Mouse (Mus musculus): ENCODE data around the gene Olfr318. TPM values are rescaled to one million over a fixed set of nuclear protein-coding genes. Genes with fewer than 3 reads are reported as not detected.
"Not testable (repeated sequence)": the region's sequence is repeated elsewhere in the genome, so short reads cannot be mapped to it uniquely, and the experiment has no call there.

The Olfr318 gene
- not detected for total RNA-seq (2021)

DNA sequence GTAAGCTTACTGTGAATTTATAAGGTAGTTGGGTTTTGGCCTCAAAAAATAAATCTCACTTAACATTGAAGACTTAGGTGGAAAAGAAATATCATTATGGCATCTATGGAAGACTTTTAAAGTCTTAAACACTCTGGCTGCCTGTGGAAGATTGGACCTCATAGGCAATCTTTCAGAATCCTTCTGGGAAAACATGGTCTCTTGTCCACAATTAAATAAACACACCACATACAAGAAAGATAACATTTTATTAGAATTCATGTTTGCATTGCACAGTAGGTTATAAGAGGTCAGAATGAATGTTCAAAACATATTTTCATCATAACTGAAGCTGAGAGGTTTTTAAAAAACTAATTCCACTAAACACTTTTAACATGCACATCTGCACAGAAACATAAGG is at the start of gene Olfr318:
Gene Olfr318 (minus strand): TSS at position 101 of the 400 bp plus-strand sequence.
- no peak for DNase-seq

DNA sequence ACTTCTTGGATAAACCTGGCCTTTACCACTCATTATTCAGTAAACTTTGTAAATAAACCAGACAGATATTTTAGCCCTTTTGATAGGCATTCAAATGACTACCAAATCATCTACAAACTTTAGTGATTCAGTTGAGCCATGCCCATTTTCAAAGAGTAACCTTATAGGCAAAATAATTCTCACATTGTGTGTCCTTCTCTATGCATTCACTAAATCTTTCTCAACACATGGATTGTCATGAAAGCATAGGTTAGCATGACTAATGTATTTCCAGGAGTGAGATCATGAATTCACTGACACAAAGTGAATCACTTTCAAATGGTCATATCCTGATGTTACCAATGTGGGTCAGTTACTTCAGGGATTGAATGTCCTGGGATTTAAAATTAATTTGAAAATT is 49.1 kb upstream of the Olfr318 start, which contains the start of gene Olfr315:
Gene Olfr315 (plus strand): TSS at position 301 of the 400 bp plus-strand sequence.
- no peak for DNase-seq

DNA sequence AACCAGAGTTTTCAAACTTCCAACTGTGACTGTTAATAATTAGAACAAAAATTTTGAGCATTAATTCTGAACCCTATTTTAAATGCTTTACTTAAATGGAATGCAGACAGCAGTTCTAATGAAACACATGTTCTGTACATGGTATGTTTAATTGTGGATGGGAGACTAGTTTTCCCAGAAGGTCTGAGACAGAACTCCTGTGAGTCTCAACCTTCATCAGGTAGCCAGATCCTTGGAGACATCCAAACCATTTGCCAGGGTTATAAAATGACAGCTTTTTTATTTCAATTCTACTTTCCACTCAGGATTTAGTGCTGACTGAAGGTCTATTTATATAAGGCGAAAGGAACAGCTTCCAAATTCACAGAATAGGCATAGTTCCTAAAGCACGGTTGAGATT is 28.6 kb upstream of the Olfr318 start, which contains the start of gene Olfr316:
Gene Olfr316 (plus strand): TSS at position 301 of the 400 bp plus-strand sequence.
- DNase-seq = no peak

DNA sequence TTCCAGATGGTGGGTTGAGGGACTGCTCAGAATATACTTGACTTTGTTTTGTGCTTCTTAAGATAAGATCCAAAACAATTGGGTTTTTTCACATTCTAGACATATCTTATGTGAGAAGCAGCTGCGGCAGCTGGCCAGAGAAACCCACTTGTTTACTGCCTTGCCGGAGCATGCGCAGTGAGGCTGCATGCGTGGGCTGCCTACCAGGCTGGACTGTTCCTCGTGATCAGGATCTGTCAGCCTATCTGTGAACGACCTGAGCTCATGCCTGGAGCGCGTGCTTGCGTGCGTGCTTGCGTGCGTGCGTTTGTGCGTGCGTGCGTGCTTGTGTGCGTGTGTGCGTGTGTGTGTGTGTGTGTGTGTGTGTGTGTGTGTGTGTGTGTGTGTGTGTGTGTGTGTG is 27.3 kb upstream of the Olfr318 start:
- DNase-seq = not testable (repeated sequence)

DNA sequence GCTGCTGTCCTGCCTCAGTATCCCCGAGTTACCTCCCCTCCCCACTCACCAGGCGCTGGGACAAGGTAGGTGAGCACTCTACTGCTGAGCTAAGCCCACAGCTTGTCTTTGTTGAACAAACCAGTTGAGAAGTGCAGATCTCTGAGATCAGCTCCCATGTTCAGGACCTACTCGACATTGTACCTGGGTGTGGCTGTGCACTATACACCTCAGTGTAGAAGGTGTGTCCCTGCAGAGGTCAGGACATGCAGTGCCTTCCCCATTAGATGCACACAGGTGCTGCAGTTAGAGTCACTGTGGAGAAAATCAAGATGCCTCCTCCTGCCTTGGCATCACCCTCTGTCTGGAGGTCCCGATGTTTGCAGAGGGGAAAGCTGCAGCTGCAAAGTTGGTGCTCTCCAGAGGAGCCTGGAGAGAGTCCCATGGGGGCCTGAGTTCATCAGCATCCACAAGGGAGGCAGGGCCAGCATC is 15.0 kb upstream of the Olfr318 start, which contains the start of gene Olfr317:
Gene Olfr317 (minus strand): TSS at position 421 of the 471 bp plus-strand sequence.
- no peak for DNase-seq

DNA sequence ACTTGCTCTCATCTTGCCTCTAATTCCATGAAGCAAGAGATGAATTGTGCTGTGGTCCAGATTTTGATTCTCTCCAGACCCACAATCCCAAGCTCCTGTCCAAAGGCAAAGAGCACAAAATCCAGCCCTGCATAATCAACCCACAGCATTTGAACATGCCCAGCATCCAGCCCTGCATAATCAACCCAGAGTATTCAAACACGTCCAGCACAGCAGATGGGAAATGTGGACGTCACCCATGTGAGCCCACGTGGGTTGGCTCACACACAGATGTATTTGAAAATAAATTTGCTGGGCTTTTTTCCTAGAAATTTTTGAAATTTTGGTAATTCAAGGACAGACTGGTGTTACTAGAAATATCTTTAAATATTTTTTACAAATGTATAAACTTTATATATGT is 9.6 kb upstream of the Olfr318 start:
- no peak for DNase-seq

DNA sequence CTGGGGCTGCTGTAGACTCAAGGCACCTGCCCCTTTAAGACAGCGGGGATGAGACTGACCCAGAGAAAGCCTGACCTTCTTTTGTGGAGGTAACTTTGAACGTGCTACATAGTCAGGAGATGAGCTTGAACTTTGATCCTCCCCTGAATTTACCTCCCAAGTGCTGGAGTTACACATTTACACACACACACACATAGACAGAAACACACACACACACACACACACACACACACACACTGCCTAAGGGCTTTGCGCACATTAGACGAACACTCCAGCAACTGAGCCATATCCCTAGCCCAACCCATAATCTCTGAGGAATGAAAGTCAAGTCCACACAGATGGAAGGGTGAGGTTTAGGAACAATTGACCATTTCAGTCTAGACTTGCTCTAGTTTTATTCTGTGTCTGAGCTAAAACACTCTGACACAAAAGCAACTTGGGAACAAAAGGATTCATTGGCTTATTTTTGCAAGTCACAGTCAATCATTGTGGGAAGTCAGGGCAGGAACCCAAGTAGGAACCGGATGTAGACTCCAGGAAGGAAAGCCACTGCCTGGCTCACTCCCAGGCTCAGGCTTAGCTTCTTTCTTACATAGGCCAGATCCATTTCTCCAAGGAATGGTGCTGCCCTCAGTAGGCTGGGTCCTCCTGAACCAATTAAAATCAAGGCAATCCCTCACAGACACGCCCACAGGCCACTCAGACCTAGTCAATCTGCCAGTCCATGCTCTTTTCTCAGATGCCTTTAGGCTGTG is 4.3 kb upstream of the Olfr318 start:
- DNase-seq = not testable (repeated sequence)

DNA sequence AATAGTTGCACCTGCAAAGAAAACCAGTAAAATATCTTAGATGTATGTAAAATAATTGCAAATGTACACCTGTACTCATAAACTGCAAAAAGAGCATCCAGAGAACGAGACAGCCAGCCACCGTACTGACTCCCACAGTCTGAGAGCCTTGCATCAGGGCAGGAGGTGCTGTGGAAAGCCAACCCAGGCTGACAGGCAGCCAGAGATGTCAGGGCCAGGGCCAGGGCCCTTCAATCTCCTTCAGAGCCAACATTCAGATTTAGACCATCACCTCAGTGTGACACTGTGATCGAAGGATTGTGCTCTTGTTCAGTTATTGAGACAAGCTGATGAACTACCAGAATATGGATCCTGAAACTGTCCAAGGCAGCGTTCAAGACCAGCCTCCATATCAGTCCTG is 4.1 kb downstream of the Olfr318 start:
- no peak for DNase-seq

DNA sequence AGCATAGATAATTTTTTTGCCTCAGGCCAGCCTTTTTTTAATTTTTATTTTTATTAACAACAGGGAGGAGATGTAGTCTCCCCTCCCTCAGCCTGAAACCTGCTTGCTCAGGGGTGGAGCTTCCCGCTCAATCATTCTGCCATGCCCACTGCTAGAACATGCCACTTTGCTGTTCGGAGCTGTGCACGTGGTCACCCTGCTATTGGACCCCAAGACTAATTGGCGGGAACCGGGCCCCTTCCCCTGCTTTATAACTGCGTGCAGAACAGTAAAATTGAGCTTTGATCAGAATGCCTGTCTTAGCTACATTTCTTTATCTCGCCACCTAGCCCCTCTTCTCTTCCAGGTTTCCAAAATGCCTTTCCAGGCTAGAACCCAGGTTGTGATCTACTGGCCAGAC is 6.1 kb downstream of the Olfr318 start:
- DNase-seq = not testable (repeated sequence)

DNA sequence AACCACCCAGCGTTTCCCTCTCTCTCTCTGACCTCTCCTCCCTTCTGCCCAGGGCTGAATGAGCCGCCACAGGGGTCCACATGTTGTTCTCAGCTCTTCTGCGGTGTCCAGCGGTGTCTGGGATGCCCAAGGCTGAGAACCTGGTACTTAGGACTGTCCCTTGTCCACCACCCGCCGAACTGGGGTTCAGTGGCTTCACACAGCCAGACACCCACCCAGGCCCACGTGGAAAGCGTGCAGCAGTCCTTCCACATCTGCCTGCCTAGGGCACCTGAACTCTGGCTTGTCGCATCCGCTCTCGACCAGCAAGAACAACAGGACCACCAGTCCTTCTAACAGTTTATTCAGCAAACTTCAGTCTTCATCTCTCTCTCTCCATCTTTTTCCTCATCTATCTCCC is 14.7 kb downstream of the Olfr318 start:
- DNase-seq = no peak

DNA sequence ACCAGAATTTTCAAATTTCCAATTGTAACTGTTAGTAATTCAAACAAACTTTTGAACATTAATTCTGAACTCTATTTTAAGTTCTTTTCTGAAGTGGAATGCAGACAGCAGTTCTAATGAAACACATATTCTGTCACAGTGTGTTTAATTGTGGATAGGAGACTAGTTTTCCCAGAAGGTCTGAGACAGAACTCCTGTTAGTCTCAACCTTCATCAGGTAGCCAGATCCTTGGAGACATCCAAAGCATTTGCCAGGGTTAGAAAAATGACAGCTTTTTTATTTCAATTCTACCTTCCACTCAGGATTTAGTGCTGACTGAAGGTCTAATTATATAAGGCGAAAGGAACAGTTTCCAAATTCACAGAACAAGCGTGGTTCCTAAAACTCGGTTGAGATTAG is 25.0 kb downstream of the Olfr318 start, which contains the start of gene Olfr319:
Gene Olfr319 (plus strand): TSS at position 301 of the 400 bp plus-strand sequence.
- no peak for DNase-seq

DNA sequence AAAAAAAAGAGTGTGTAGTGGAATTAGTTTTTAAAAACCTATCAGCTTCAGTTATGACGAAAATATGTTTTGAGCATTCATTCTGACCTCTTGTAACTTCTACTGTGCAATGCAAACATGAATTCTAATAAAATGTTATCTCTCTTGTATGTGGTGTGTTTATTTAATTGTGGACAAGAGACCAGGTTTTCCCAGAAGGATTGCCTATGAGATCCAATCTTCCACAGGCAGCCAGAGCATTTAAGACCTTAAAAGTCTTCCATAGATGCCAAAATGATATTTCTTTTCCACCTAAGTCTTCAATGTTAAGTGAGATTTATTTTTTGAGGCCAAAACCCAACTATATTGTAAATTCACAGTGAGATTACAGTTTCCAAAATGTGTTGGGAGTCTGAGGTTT is 43.0 kb downstream of the Olfr318 start, which contains the start of gene Olfr320:
Gene Olfr320 (plus strand): TSS at position 301 of the 400 bp plus-strand sequence.
- DNase-seq = no peak

DNA sequence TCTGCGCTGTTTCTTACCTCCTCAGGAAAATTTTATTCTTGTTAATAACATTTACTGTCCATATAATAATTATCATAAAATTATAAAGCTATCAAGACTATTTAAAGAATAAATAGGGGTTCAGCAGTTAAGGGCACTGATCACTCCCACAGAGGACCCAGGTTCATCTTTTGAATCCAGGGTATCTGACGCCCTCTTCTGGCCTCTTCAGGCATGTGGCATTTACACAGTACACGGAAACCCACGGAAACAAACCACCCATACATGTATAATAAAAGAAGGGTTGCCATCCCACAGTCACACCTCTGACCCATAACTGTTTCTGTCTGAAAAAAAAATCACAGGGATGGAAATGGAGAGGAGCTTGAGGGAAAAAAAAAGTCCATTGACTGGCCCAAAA is 52.0 kb downstream of the Olfr318 start:
- DNase-seq = no peak

DNA sequence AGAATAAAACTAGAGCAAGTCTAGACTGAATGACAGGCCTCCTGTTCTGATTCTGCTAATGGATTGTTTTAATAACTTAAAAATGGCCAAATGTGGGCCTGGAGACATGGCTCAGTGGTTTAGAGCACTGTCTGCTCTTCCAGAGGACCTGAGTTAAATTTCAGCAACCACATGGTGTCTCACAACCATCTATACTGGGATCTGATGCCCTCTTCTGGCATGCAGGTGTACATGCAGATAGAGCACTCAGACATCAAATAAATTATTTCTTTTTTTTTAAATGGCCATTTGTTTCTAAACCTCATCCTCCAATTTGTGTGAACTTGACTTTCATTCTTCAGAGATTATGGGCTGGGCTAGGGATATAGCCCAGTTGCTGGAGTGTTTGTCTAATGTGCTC is 54.6 kb downstream of the Olfr318 start:
- DNase-seq = no peak

Other genes starting within 250 kb of the Olfr318 start
- gene Olfr332, start 231.5 kb downstream of the Olfr318 start, total RNA-seq (2021) = not detected
- gene Olfr331, start 221.4 kb downstream of the Olfr318 start, total RNA-seq (2021) = not detected
- not detected for gene Olfr330, start 189.2 kb downstream of the Olfr318 start, total RNA-seq (2021)
- gene Olfr329-ps, start 177.6 kb downstream of the Olfr318 start, total RNA-seq (2021) = not detected
- gene Olfr328, start 168.4 kb downstream of the Olfr318 start, total RNA-seq (2021) = under 1 TPM in 1 of 2 experiments, not detected in 1; 0.09 TPM
- gene Olfr224, start 153.5 kb downstream of the Olfr318 start, total RNA-seq (2021) = not detected
- not detected for gene Olfr325, start 146.3 kb downstream of the Olfr318 start, total RNA-seq (2021)
- gene Olfr324, start 128.9 kb downstream of the Olfr318 start, total RNA-seq (2021) = not detected
- gene 2210407C18Rik, start 107.9 kb downstream of the Olfr318 start, total RNA-seq (2021) = not detected
- gene Olfr323, start 93.5 kb downstream of the Olfr318 start, total RNA-seq (2021) = not detected
- gene Trim58, start 83.5 kb downstream of the Olfr318 start, total RNA-seq (2021) = under 1 TPM in 1 of 2 experiments, not detected in 1; 0.23 TPM
- gene Olfr322, start 65.2 kb downstream of the Olfr318 start, total RNA-seq (2021) = not detected
- gene Olfr320, start 42.9 kb downstream of the Olfr318 start, total RNA-seq (2021) = not detected
- gene Olfr319, start 24.9 kb downstream of the Olfr318 start, total RNA-seq (2021) = not detected
- gene Olfr317, start 15.2 kb upstream of the Olfr318 start, total RNA-seq (2021) = not detected
- not detected for gene Olfr316, start 28.7 kb upstream of the Olfr318 start, total RNA-seq (2021)
- not detected for gene Olfr315, start 49.2 kb upstream of the Olfr318 start, total RNA-seq (2021)
- not detected for gene Olfr314, start 58.9 kb upstream of the Olfr318 start, total RNA-seq (2021)
- not detected for gene Fam183b, start 77.9 kb upstream of the Olfr318 start, total RNA-seq (2021)
- gene Olfr313, start 91.0 kb upstream of the Olfr318 start, total RNA-seq (2021) = not detected
- gene Olfr312, start 105.2 kb upstream of the Olfr318 start, total RNA-seq (2021) = not detected
- gene Olfr311, start 115.2 kb upstream of the Olfr318 start, total RNA-seq (2021) = not detected
- 1 to 10 TPM; 2.3 to 2.7 TPM for gene Gm12258, start 123.1 kb upstream of the Olfr318 start, total RNA-seq (2021)
- 1 to 10 TPM; 4.4 to 4.8 TPM for gene 2810021J22Rik, start 143.2 kb upstream of the Olfr318 start, total RNA-seq (2021)
- gene Zfp39, start 180.2 kb upstream of the Olfr318 start, total RNA-seq (2021) = 1 to 10 TPM; 5.3 to 5.9 TPM
- gene Btnl10, start 193.9 kb upstream of the Olfr318 start, total RNA-seq (2021) = not detected
- 100 to 1,000 TPM; 161 to 165 TPM for gene Rnf187, start 214.9 kb upstream of the Olfr318 start, total RNA-seq (2021)
- gene Hist3h2ba, start 224.9 kb upstream of the Olfr318 start, total RNA-seq (2021) = 10 to 100 TPM; 21.8 to 22.6 TPM
- 10 to 100 TPM; 46.8 to 50.0 TPM for gene Hist3h2a, start 230.7 kb upstream of the Olfr318 start, total RNA-seq (2021)
- under 1 TPM in 1 of 2 experiments, not detected in 1; 0.10 TPM for gene Trim17, start 230.7 kb upstream of the Olfr318 start, total RNA-seq (2021)